Mouse (Mus musculus) intestine, embryonic 14.5 days (tissue): Measurements from ENCODE around the gene Ccdc190. TPM values are rescaled to one million over a fixed set of nuclear protein-coding genes. Genes with fewer than 3 reads are reported as not detected.

Source experiments
- ATAC-seq: fragments of 200-750 bp; cut with Nextera tagmentation; replicated peaks from 2 replicates; pipeline ENCODE4 v1.8.0; 2017; ENCODE audit warnings: low read depth, moderate number of reproducible peaks, moderate TSS enrichment, moderate library complexity; ENCODE audit not compliant: low FRiP score, low TSS enrichment
- DNase-seq: peaks from one replicate; pipeline ENCODE4 v3.0.0-alpha.2; 2018; ENCODE audit warnings: low spot score
- H3K27ac ChIP-seq: fragments of 300-500 bp; sonication (generic); 2 replicates; pipeline ENCODE4 v1.5.1; 2014; ENCODE audit warnings: low read depth, mild to moderate bottlenecking, control low read depth
- H3K27me3 ChIP-seq: fragments of 300-500 bp; sonication (generic); replicated peaks from 2 replicates; pipeline ENCODE4 v1.6.1; 2014; ENCODE audit warnings: low read length, control low read depth; ENCODE audit not compliant: control insufficient read depth, insufficient read depth
- H3K36me3 ChIP-seq: fragments of 300-500 bp; sonication (generic); 2 replicates; pipeline ENCODE4 v1.6.1; 2014; ENCODE audit warnings: low read length, control low read depth; ENCODE audit not compliant: control insufficient read depth, insufficient read depth
- H3K4me1 ChIP-seq: fragments of 300-500 bp; sonication (generic); replicated peaks from 2 replicates; pipeline ENCODE4 v1.6.1; 2014; ENCODE audit warnings: low read length, control low read depth, mixed read lengths; ENCODE audit not compliant: control insufficient read depth, insufficient read depth
- H3K4me2 ChIP-seq: fragments of 300-500 bp; sonication (generic); 2 replicates; pipeline ENCODE4 v1.6.1; 2014; ENCODE audit warnings: low read length
- H3K4me3 ChIP-seq: fragments of 300-500 bp; sonication (generic); 2 replicates; pipeline ENCODE4 v1.5.1; 2014; ENCODE audit warnings: low read depth, low read length, control low read depth, mixed read lengths
- H3K9ac ChIP-seq: fragments of 300-500 bp; sonication (generic); 2 replicates; pipeline ENCODE4 v1.6.1; 2014; ENCODE audit warnings: mild to moderate bottlenecking, low read length
- H3K9me3 ChIP-seq: fragments of 300-500 bp; sonication (generic); 2 replicates; pipeline ENCODE4 v1.6.1; 2016; ENCODE audit warnings: low read length, control low read depth; ENCODE audit not compliant: control insufficient read depth
- WGBS: fragments of 180-500 bp; shearing (Covaris S2); extraction: QIAGEN DNeasy Blood & Tissue Kit; methylation state at CpG from one replicate; pipeline ENCODE4 v1.1.7; 2014; 5-methylcytosine and 5-hydroxymethylcytosine counted together
- polyA plus RNA-seq: library from polyadenylated mRNA; unstranded; fragments of >200 nt; fragmentation: Nextera tagmentation; extraction: Ambion mirVana; gene quantifications from 2 replicates; pipeline ENCODE4 v1.2.1, GENCODE M21; 2014

Ccdc190 gene
- polyA plus RNA-seq, 1 experiment from 2014 or later, result not detected

- peak within 1 kb of the TSS; percentile 69 for H3K4me3 ChIP-seq
- H3K9ac ChIP-seq, result peak within 1 kb of the TSS; percentile 52
- no peaks in the 10 kb centered on the region for H3K9me3 ChIP-seq
- H3K27me3 ChIP-seq, result no peaks in the 10 kb centered on the region
- H3K4me2 ChIP-seq, result peak within 1 kb of the TSS; percentile 90
- H3K27ac ChIP-seq, result peak within 1 kb of the TSS; percentile 84
- H3K4me1 ChIP-seq, result peaks cover 13% of the 10 kb centered on the region
- peaks cover 31% of the 10 kb centered on the region for H3K36me3 ChIP-seq
- peak; percentile 95 for DNase-seq
- peak; percentile 100 for ATAC-seq
- under 1% methylated on average over 48 of the region's 48 CpGs for WGBS
Observed at GRCm38 (mm10) chr1:169968792-169969515, 40.5 kb downstream of the Ccdc190 start, which contains the start of gene Hsd17b7. Gene Hsd17b7 (minus strand): TSS chr1:169969241.

- 0% methylated on average over 9 of the region's 9 CpGs for WGBS
- peak overlapping the region; percentile 69 for H3K4me3 ChIP-seq
- peak; percentile 48; the same call in 1 of the 2 replicates for ATAC-seq
Observed at GRCm38 (mm10) chr1:169969516-169969886, 41.1 kb downstream of the Ccdc190 start.

GRCm38 (mm10) chr1:169970936-169971335 is 42.5 kb downstream of the Ccdc190 start:
- H3K27ac ChIP-seq, result no peak overlapping the region
- WGBS, result 93% methylated on average over 4 of the region's 4 CpGs
- H3K36me3 ChIP-seq, result peaks cover 11% of the 10 kb centered on the region
- H3K9me3 ChIP-seq, result no peaks in the 10 kb centered on the region
- no peak for ATAC-seq
- no peaks in the 10 kb centered on the region for H3K27me3 ChIP-seq
- no peak overlapping the region for H3K9ac ChIP-seq
- no peak overlapping the region for H3K4me3 ChIP-seq
- H3K4me1 ChIP-seq, result peaks cover 13% of the 10 kb centered on the region
- no peak overlapping the region for H3K4me2 ChIP-seq
- DNase-seq, result no peak

More at GRCm38 (mm10) chr1:169969516-169969886, 41.1 kb downstream of the Ccdc190 start:
- peaks cover 25% of the 10 kb centered on the region for H3K36me3 ChIP-seq
- no peak for DNase-seq
- peak overlapping the region; percentile 52 for H3K9ac ChIP-seq
- peak overlapping the region; percentile 84 for H3K27ac ChIP-seq
- no peaks in the 10 kb centered on the region for H3K27me3 ChIP-seq
- H3K4me1 ChIP-seq, result peaks cover 13% of the 10 kb centered on the region
- H3K4me2 ChIP-seq, result peak overlapping the region; percentile 90
- H3K9me3 ChIP-seq, result no peaks in the 10 kb centered on the region

GRCm38 (mm10) chr1:169971998-169972397 is 43.5 kb downstream of the Ccdc190 start:
- H3K36me3 ChIP-seq, result peaks cover 5% of the 10 kb centered on the region
- no peak for DNase-seq
- no peak overlapping the region for H3K27ac ChIP-seq
- no peaks in the 10 kb centered on the region for H3K27me3 ChIP-seq
- H3K4me2 ChIP-seq, result no peak overlapping the region
- 75% methylated on average over 2 of the region's 2 CpGs for WGBS
- H3K4me3 ChIP-seq, result no peak overlapping the region
- H3K9ac ChIP-seq, result no peak overlapping the region
- no peaks in the 10 kb centered on the region for H3K9me3 ChIP-seq
- H3K4me1 ChIP-seq, result peaks cover 13% of the 10 kb centered on the region
- no peak for ATAC-seq

GRCm38 (mm10) chr1:169977621-169978020 is 49.2 kb downstream of the Ccdc190 start:
- 83% methylated on average over 4 of the region's 4 CpGs for WGBS
- no peak overlapping the region for H3K4me2 ChIP-seq
- DNase-seq (no peak), ATAC-seq (no peak)
- H3K9ac ChIP-seq, result no peak overlapping the region
- H3K27me3 ChIP-seq, result no peaks in the 10 kb centered on the region
- no peaks in the 10 kb centered on the region for H3K4me1 ChIP-seq
- no peak overlapping the region for H3K27ac ChIP-seq
- no peak overlapping the region for H3K4me3 ChIP-seq
- H3K36me3 ChIP-seq, result 0 out of 2 replicates have a peak, but pooled peaks cover 4% of the 10 kb centered on the region
- no peaks in the 10 kb centered on the region for H3K9me3 ChIP-seq

Other genes with a start within 250 kb of the Ccdc190 start
- gene Rgs4, start 181.0 kb upstream of the Ccdc190 start, polyA plus RNA-seq, result 3.7 and 4.0 TPM in 2 replicates
- 20.0 and 21.6 TPM in 2 replicates for gene Hsd17b7, start 40.6 kb downstream of the Ccdc190 start, polyA plus RNA-seq
- gene Ddr2, start 182.1 kb downstream of the Ccdc190 start, polyA plus RNA-seq, result 41.1 and 46.7 TPM in 2 replicates
- 48.1 and 49.0 TPM in 2 replicates for gene Uap1, start 246.3 kb downstream of the Ccdc190 start, polyA plus RNA-seq